Mouse (Mus musculus): Measurements from ENCODE around the gene Mpeg1. TPM values are rescaled to one million over a fixed set of nuclear protein-coding genes. Genes with fewer than 3 reads are reported as not detected.

Gene Mpeg1
- polyA plus RNA-seq, 1 experiment from 2014 or later = 0.43 TPM

DNA sequence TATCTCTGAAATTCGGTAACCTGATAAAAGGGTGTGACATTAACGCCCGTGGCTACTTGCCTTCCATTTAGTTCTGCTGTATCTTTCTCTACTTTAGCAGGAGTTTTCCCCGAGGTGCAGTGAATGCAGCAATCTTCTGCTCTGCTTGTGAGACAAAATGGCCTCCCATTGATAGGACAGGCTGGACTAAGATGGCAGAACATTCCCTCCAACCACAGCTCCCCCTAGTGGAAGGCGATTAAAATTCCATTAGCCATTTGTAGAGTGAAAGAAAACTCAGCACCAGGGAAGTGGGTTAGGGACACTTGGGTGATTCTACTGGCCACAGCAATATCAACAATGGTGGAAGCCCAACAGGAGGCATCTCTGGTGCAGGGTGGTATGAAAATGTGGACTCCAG lies 6.9 kb downstream of the Mpeg1 start:
- ATAC-seq (ENCODE audit: low FRiP score, low read depth) = no peak
- H3K9me3 ChIP-seq = no peaks in the 10 kb centered on the region
- H3K4me2 ChIP-seq (replicated peaks) = no peak overlapping the region
- H3K4me3 ChIP-seq = no peak overlapping the region
- no peak overlapping the region for H3K9ac ChIP-seq (replicated peaks)
- WGBS = 87% methylated on average over 5 of the region's 5 CpGs
- H3K27me3 ChIP-seq = no peaks in the 10 kb centered on the region
- H3K27ac ChIP-seq (replicated peaks) = 0 out of 2 replicates have a peak overlapping the region, but pooled peaks have one; percentile 35
- peaks cover 67% of the 10 kb centered on the region for H3K36me3 ChIP-seq
- H3K4me1 ChIP-seq = peaks cover 3% of the 10 kb centered on the region; the same call in 1 of the 2 replicates

- H3K36me3 ChIP-seq = peaks cover 94% of the 10 kb centered on the region
- WGBS = 74% methylated on average over 3 of the region's 3 CpGs
These were observed 11.3 kb downstream of the Mpeg1 start for GRCm38 (mm10) chr19:12471866-12472265.

GRCm38 (mm10) chr19:12472381-12472976 lies 11.9 kb downstream of the Mpeg1 start:
- no peaks in the 10 kb centered on the region for H3K4me1 ChIP-seq
- H3K36me3 ChIP-seq = peaks cover 95% of the 10 kb centered on the region
- 85% methylated on average over 5 of the region's 5 CpGs for WGBS
- H3K9me3 ChIP-seq = no peaks in the 10 kb centered on the region
- H3K4me2 ChIP-seq (replicated peaks) = no peak overlapping the region
- no peaks in the 10 kb centered on the region for H3K27me3 ChIP-seq
- no peak overlapping the region for H3K27ac ChIP-seq (replicated peaks)
- H3K4me3 ChIP-seq = no peak overlapping the region
- no peak for ATAC-seq (ENCODE audit: low FRiP score, low read depth)
- no peak overlapping the region for H3K9ac ChIP-seq (replicated peaks)

More at GRCm38 (mm10) chr19:12471866-12472265, 11.3 kb downstream of the Mpeg1 start:
- no peak overlapping the region for H3K4me3 ChIP-seq
- H3K4me2 ChIP-seq (replicated peaks) = no peak overlapping the region
- no peak overlapping the region for H3K9ac ChIP-seq (replicated peaks)
- no peaks in the 10 kb centered on the region for H3K4me1 ChIP-seq
- no peaks in the 10 kb centered on the region for H3K27me3 ChIP-seq
- ATAC-seq (ENCODE audit: low FRiP score, low read depth) = no peak
- H3K9me3 ChIP-seq = no peaks in the 10 kb centered on the region
- no peak overlapping the region for H3K27ac ChIP-seq (replicated peaks)

GRCm38 (mm10) chr19:12473201-12473641 lies 12.6 kb downstream of the Mpeg1 start:
- Histone ChIP-seq H3K27ac (replicated peaks) (no peak overlapping the region), H3K4me3 (no peak overlapping the region), H3K9ac (replicated peaks) (no peak overlapping the region), H3K4me1 (no peaks in the 10 kb centered on the region), H3K27me3 (no peaks in the 10 kb centered on the region), H3K9me3 (no peaks in the 10 kb centered on the region), H3K4me2 (replicated peaks) (no peak overlapping the region), H3K36me3 (peaks cover 93% of the 10 kb centered on the region)
- WGBS = 71% methylated on average over 4 of the region's 4 CpGs
- no peak for ATAC-seq (ENCODE audit: low FRiP score, low read depth)

DNA sequence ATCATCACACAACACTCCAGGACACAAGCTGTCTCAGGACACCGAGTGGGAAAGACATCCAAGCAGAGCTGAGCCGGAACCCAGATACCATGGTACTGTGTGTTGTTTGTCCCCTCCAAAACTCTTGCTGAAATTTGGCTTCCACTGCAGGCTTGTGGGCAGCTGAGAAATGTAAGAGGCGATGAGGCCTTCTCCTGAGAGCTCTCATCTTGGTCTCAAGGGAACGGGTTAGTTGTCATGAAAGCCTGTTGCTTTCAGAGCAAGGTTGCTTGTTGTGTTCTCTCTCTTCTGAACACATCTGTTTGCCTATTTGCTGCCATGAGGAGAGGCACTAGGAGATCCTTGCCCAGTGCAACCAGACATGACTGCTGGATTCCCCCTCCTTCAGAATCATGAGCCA lies 13.4 kb downstream of the Mpeg1 start:
- Histone ChIP-seq H3K9ac (replicated peaks) (no peak overlapping the region), H3K36me3 (peaks cover 93% of the 10 kb centered on the region), H3K27ac (replicated peaks) (no peak overlapping the region), H3K4me2 (replicated peaks) (no peak overlapping the region), H3K9me3 (no peaks in the 10 kb centered on the region), H3K4me1 (no peaks in the 10 kb centered on the region), H3K27me3 (no peaks in the 10 kb centered on the region), H3K4me3 (no peak overlapping the region)
- no peak for ATAC-seq (ENCODE audit: low FRiP score, low read depth)
- WGBS = 94% methylated on average over 4 of the region's 4 CpGs

DNA sequence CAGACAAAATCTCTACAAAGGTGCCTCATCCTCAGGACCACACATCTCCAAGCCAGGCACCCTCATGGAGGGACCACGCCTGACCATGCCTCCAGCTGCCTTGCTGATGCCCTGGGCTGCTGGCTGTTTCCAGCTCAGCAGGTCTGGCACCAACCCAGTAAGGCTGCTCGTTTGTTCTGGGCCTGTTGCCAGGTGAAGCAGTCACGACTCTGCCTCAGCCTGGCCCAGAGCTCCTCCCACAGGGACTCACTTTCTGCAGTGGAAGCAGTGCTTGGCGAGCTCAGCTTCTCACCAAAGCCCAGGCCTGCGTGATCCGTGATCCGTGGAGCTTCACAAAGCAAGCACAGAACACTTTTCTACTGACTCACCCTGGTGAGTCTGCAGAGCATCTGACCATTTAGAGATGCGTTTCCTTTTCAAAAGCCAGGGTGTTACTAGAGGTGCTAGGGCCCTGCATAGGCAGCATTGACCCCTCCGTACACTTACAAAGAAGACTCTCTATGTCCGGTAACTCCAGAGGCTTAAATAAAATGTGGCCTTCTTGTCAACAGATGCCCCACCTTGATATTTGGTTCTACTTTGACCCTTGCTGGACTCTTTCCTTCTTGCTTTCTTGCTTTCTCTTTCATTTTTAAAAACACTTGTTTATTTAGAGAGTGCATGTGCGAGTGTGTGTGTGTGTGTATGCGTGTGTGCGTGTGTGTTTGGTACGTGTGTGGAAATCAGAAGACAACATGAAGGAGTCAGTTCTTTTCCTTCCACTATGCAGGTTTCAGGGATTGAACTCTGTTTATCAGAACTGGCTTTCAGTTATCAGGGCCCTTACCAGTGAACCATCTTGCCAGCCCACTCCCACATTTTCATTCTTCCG lies 15.0 kb downstream of the Mpeg1 start:
- Histone ChIP-seq H3K4me3 (no peak overlapping the region), H3K27ac (replicated peaks) (no peak overlapping the region), H3K36me3 (peaks cover 93% of the 10 kb centered on the region), H3K4me2 (replicated peaks) (no peak overlapping the region), H3K27me3 (no peaks in the 10 kb centered on the region), H3K4me1 (no peaks in the 10 kb centered on the region), H3K9ac (replicated peaks) (no peak overlapping the region), H3K9me3 (no peaks in the 10 kb centered on the region)
- 77% methylated on average over 15 of the region's 15 CpGs for WGBS
- peak; percentile 81 for ATAC-seq (ENCODE audit: low FRiP score, low read depth)

GRCm38 (mm10) chr19:12476721-12477270 lies 16.2 kb downstream of the Mpeg1 start:
- Histone ChIP-seq H3K9ac (replicated peaks) (no peak overlapping the region), H3K36me3 (peaks cover 93% of the 10 kb centered on the region), H3K9me3 (no peaks in the 10 kb centered on the region), H3K27me3 (no peaks in the 10 kb centered on the region), H3K4me2 (replicated peaks) (no peak overlapping the region), H3K4me1 (no peaks in the 10 kb centered on the region), H3K27ac (replicated peaks) (no peak overlapping the region), H3K4me3 (no peak overlapping the region)
- ATAC-seq (ENCODE audit: low FRiP score, low read depth) = no peak
- 55% methylated on average over 5 of the region's 5 CpGs for WGBS

DNA sequence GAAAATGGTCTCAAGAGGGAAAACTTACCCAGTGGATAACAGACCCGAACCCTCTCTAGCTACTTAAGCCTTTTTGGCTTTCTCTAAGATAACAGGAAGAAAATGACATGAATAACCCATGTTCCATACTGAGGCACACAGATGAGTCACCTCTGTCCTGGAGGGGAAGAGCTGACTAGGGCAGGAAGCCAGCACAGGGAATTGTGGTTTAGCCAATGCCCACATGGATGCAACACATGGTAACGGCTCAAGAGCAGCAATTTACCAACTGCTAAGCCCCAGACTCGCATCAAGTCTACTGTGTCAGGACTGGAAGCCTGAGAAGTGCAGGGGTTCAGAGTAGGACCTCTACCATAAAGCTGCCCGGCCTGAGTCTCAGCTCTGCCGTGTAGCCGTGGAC lies 17.8 kb downstream of the Mpeg1 start:
- Histone ChIP-seq H3K9ac (replicated peaks) (no peak overlapping the region), H3K27ac (replicated peaks) (no peak overlapping the region), H3K4me1 (no peaks in the 10 kb centered on the region), H3K4me2 (replicated peaks) (no peak overlapping the region), H3K36me3 (peaks cover 93% of the 10 kb centered on the region), H3K4me3 (no peak overlapping the region), H3K27me3 (no peaks in the 10 kb centered on the region), H3K9me3 (no peaks in the 10 kb centered on the region)
- no peak for ATAC-seq (ENCODE audit: low FRiP score, low read depth)
- 85% methylated on average over 6 of the region's 6 CpGs for WGBS

GRCm38 (mm10) chr19:12483782-12484181 lies 23.2 kb downstream of the Mpeg1 start:
- ATAC-seq (ENCODE audit: low FRiP score, low read depth) = no peak
- no peak overlapping the region for H3K9ac ChIP-seq (replicated peaks)
- H3K27me3 ChIP-seq = no peaks in the 10 kb centered on the region
- no peak overlapping the region for H3K4me3 ChIP-seq
- H3K27ac ChIP-seq (replicated peaks) = no peak overlapping the region
- peaks cover 20% of the 10 kb centered on the region for H3K4me1 ChIP-seq
- peaks cover 81% of the 10 kb centered on the region for H3K36me3 ChIP-seq
- WGBS = 86% methylated on average over 4 of the region's 4 CpGs
- no peak overlapping the region for H3K4me2 ChIP-seq (replicated peaks)
- H3K9me3 ChIP-seq = no peaks in the 10 kb centered on the region

- Histone ChIP-seq H3K36me3 (peaks cover 77% of the 10 kb centered on the region), H3K4me2 (replicated peaks) (no peak overlapping the region), H3K4me1 (peaks cover 24% of the 10 kb centered on the region), H3K27ac (replicated peaks) (no peak overlapping the region), H3K9ac (replicated peaks) (no peak overlapping the region), H3K4me3 (no peak overlapping the region), H3K27me3 (no peaks in the 10 kb centered on the region), H3K9me3 (no peaks in the 10 kb centered on the region)
- no peak for ATAC-seq (ENCODE audit: low FRiP score, low read depth)
- 82% methylated on average over 4 of the region's 4 CpGs for WGBS
These were observed 23.6 kb downstream of the Mpeg1 start for GRCm38 (mm10) chr19:12484210-12484609.

DNA sequence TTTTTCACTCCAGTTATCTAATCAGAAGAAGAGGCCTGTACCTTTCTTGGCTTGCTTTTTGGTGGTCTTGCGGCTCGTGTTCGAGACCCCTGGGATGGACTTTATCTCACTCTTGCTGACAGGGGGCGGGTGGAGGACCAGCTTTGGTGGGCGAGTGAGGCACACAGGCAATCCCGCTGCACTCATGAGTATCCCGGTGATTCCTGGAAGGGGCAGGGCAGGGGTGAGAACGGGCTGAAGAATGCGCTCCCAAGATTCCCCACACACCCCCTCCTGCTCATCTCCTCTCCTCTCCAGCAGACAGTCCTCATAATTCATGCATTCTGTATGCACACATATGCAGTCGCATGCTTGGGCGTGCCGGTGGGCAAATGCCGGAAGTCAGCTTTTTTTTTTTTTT lies 24.6 kb downstream of the Mpeg1 start:
- Histone ChIP-seq H3K27ac (replicated peaks) (no peak overlapping the region), H3K27me3 (no peaks in the 10 kb centered on the region), H3K9ac (replicated peaks) (no peak overlapping the region), H3K36me3 (peaks cover 70% of the 10 kb centered on the region), H3K4me1 (peaks cover 34% of the 10 kb centered on the region), H3K4me2 (replicated peaks) (no peak overlapping the region), H3K9me3 (no peaks in the 10 kb centered on the region), H3K4me3 (no peak overlapping the region)
- ATAC-seq (ENCODE audit: low FRiP score, low read depth) = no peak
- WGBS = 86% methylated on average over 13 of the region's 13 CpGs

DNA sequence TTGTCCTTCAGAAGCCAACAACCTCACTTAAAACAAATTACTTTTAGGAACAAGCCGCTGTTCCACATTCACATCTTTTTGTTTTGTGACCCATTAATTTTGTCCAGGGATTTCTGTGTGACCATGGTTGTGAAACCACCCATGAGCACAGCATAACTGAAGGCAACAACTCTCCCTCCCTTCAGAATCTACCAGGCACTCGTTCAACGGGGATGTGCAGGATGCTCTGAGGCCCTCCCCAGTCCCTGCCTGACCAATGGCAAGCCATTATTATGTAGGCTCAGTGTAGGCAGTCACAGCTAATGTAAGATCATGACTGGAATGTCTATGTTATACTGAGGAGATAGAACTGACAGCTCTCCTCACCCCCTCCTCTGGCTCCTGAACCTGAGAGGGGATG lies 25.1 kb downstream of the Mpeg1 start:
- Histone ChIP-seq H3K9me3 (no peaks in the 10 kb centered on the region), H3K27me3 (no peaks in the 10 kb centered on the region), H3K27ac (replicated peaks) (no peak overlapping the region), H3K36me3 (peaks cover 69% of the 10 kb centered on the region), H3K4me3 (no peak overlapping the region), H3K9ac (replicated peaks) (no peak overlapping the region), H3K4me1 (peaks cover 38% of the 10 kb centered on the region), H3K4me2 (replicated peaks) (no peak overlapping the region)
- ATAC-seq (ENCODE audit: low FRiP score, low read depth) = no peak
- whole genome bisulfite sequencing = 82% methylated on average over 3 of the region's 3 CpGs

All from midbrain, embryonic 12.5 days (tissue).